In genomic region chr6:30081339-30081738, GRCm38 (mm10) we compare ENCODE assay signal across 7 mouse cellular contexts. TPM values are rescaled to one million over a fixed set of nuclear protein-coding genes. Genes with fewer than 3 reads are reported as not detected.
DNase-seq lines count a peak whose midpoint lies in the region; ATAC-seq and TF ChIP-seq lines count a peak whose summit lies in the region.

No protein-coding gene starts in this region.

- H3K9ac ChIP-seq in kidney, embryonic 16.5 days (replicated peaks; ENCODE audit: low read length): no peak overlapping the region

- H3K4me1 ChIP-seq in kidney, adult 2 months (ENCODE audit: control insufficient read depth, insufficient read depth, low read length): no peaks in the 10 kb centered on the region
- H3K4me1 ChIP-seq in kidney, embryonic 16.5 days (ENCODE audit: insufficient read depth, low read length): no peaks in the 10 kb centered on the region

- ATAC-seq in kidney, embryonic 16.5 days (ENCODE audit: low FRiP score, low TSS enrichment): no peak

- H3K27me3 ChIP-seq in kidney, adult 2 months (replicated peaks; ENCODE audit: control insufficient read depth, insufficient read depth, low read length): no peaks in the 10 kb centered on the region
- no peaks in the 10 kb centered on the region for H3K27me3 ChIP-seq in kidney, embryonic 16.5 days (ENCODE audit: insufficient read depth, low read length)
- H3K27me3 ChIP-seq in splenic B cell, adult 2 months (ENCODE audit: control insufficient read depth, insufficient read depth, low read length, poor library complexity, severe bottlenecking): no peaks in the 10 kb centered on the region

- 61% methylated on average over 3 of the region's 3 CpGs for WGBS in kidney, adult 2 months
- WGBS in kidney, embryonic 16.5 days: 75% methylated on average over 3 of the region's 3 CpGs

- no peak overlapping the region for H3K4me3 ChIP-seq in kidney, adult 2 months (ENCODE audit: insufficient read depth, low read depth, low read length)
- no peak overlapping the region for H3K4me3 ChIP-seq in kidney, embryonic 16.5 days (ENCODE audit: low read length)

- H3K9me3 ChIP-seq in kidney, embryonic 16.5 days (ENCODE audit: low read length): no peaks in the 10 kb centered on the region

- 0 out of 2 replicates have a peak, but pooled peaks have one; percentile 12 for TF ChIP-seq CTCF in kidney, adult 2 months (conservative IDR thresholded peaks at IDR 0.05; ENCODE audit: insufficient read depth, insufficient read length, low read depth, low read length)

- H3K36me3 ChIP-seq in kidney, adult 2 months (ENCODE audit: control insufficient read depth, insufficient read depth, low read length): no peaks in the 10 kb centered on the region
- no peaks in the 10 kb centered on the region for H3K36me3 ChIP-seq in kidney, embryonic 16.5 days (ENCODE audit: insufficient read depth, low read length)
- H3K36me3 ChIP-seq in splenic B cell, adult 2 months (ENCODE audit: control insufficient read depth, insufficient read depth, low read length, poor library complexity, severe bottlenecking): no peaks in the 10 kb centered on the region; the same call in 1 of the 2 replicates

- no peak for TF ChIP-seq POLR2A in kidney, adult 2 months (IDR thresholded peaks at IDR 0.05; ENCODE audit: low read depth, low read length)

- H3K4me2 ChIP-seq in kidney, embryonic 16.5 days (replicated peaks; ENCODE audit: low read depth, low read length): no peak overlapping the region

- peak; percentile 55 for DNase-seq in kidney, adult 2 months
- DNase-seq in MN1 (ENCODE audit: low spot score): peak; percentile 53
- peak; percentile 22 for DNase-seq in brain, embryonic 18.5 days (ENCODE audit: low read depth, low spot score)
- DNase-seq in kidney, postnatal 10 days: peak; percentile 31
- peak; percentile 38 for DNase-seq in splenic B cell, adult 2 months (ENCODE audit: low read depth, low spot score)
- no peak for DNase-seq in gastrocnemius, postnatal 10 days

- H3K27ac ChIP-seq in kidney, adult 2 months (ENCODE audit: insufficient read depth, low read depth, low read length): no peak overlapping the region
- H3K27ac ChIP-seq in kidney, embryonic 16.5 days (ENCODE audit: low read length): no peak overlapping the region

RNA-seq across cellular contexts. Expression of gene Nrf1, which starts 33.6 kb away (rescaled TPM):
- polyA plus RNA-seq in kidney, adult 2 months (2012; rRNA removed): 22.9 and 25.0 TPM in 2 replicates
- polyA plus RNA-seq in kidney, embryonic 16.5 days (2015; fragmentation: Nextera tagmentation; extraction: Ambion mirVana): 64.4 and 68.2 TPM in 2 replicates
- total RNA-seq in gastrocnemius, postnatal 10 days (2021): 10 to 100 TPM; 13.8 to 19.4 TPM
